Mouse (Mus musculus) adrenal gland, postnatal 10 days (tissue): Measurements from ENCODE around the gene Col10a1. TPM values are rescaled to one million over a fixed set of nuclear protein-coding genes. Genes with fewer than 3 reads are reported as not detected.
"Not testable (repeated sequence)": the region's sequence is repeated elsewhere in the genome, so short reads cannot be mapped to it uniquely, and the experiment has no call there.

Source experiments
- DNase-seq: peaks from one replicate; pipeline ENCODE4 v3.0.0; 2021; ENCODE audit warnings: mixed read lengths
- long read RNA-seq, 2 experiments: library from polyadenylated mRNA; stranded (forward); transcript quantifications; one replicate each; pipeline ENCODE4 v2.0.0; 2021
- total RNA-seq, 2 experiments: library from RNA; stranded (reverse); gene quantifications; 2 replicates each; pipeline ENCODE4 v1.2.3; 2021

The Col10a1 gene
- 1 to 10 TPM in 1 of 2 experiments, under 1 TPM in 1; 0.58 to 2.3 TPM for total RNA-seq
- long read RNA-seq, experiment 1 = 0 reads
- long read RNA-seq, experiment 2 = 0 reads

DNA sequence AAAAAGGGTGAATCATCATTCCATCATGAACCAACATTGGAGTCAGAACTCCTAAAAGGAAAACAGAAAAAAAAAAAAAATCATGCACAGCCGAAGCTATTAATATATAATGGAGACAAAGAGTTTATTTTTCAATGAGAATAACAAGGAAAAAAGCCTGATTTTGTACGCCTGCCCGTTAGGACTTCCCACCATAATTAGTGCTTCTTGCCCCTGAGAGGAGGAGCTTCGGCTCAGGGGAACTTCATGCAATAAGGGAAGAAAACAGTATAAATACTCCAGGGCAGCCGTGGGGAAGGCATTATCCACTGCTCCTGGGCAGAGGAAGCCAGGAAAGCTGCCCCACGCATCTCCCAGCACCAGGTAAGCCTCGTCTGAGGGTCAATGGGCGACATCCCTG is at the start of gene Col10a1:
TSS of gene Col10a1 (plus strand) at position 301 of the 400 bp plus-strand sequence.
- no peak for DNase-seq

DNA sequence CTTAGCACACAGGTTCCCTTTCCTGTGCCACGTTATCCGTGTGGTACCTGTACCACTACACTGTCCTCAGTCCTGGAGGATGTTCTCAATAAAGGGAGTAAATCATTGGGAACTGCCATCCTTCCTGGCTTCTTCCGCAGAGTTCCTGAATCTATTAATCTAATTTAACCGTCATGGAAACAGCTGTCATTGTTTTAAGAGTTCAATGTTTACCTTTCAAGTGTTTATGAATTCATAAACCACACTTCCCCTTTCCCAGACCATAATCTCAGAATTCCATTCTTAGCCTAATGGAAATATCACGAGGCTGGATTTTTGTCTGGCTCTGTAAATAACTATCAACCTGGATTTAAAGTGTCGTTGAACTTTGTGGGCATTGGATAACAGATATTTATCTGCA is 48.8 kb upstream of the Col10a1 start:
- no peak for DNase-seq

DNA sequence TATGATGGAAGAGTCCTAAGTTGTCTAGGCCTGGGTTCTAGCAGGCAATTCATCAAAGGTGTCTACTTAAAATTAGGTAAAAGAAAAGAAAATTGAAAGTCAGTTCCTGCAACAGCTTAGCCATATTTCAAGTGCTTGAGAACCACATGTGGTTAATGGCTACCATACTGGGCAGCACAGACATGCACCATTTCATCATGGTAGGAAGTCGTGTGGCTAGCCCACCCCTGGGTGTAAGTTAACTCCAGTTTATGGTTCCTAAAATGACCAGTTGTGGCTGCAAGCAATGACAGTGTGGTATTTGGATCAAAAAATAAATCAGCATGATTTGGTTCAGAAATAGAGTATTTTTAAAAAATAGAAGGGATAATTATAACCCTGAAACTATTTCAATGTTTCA is 47.9 kb upstream of the Col10a1 start:
- no peak for DNase-seq

DNA sequence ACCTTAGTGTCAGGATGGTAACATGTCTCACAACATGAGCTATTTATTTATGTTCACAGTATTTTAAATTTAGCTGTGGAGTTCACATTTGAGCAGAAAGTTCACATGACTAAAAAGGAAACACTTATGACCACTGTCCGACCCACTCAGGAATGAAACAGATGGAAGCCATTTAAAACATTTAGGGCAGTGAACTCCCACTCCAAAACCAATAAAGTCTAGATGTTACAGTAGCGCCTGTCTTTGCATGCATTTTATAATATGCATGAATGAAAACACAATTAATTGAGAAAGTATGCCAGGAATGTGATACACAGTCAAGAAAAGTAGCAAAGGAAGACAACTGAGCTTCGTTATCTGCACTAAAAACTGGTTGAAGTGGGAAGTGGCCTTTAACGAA is 37.6 kb upstream of the Col10a1 start:
- DNase-seq = no peak

DNA sequence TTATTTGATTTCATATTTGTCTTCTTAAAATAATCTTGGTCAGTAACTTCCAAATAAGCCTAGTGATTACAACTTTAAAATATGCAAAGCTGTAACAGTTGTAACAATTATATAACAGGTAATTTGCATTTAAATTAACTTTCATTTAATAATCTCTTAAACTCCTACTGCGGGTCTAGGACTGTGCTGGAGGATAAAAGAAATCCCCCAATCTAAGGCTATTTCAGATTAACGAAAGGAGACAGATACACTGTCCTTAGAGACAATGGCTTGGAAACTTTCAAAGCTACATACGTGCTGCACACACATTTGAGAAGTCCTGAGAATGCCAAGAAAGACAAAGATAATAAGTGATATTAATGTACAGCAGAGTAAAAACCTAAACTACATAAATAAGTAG is 31.5 kb upstream of the Col10a1 start:
- no peak for DNase-seq

DNA sequence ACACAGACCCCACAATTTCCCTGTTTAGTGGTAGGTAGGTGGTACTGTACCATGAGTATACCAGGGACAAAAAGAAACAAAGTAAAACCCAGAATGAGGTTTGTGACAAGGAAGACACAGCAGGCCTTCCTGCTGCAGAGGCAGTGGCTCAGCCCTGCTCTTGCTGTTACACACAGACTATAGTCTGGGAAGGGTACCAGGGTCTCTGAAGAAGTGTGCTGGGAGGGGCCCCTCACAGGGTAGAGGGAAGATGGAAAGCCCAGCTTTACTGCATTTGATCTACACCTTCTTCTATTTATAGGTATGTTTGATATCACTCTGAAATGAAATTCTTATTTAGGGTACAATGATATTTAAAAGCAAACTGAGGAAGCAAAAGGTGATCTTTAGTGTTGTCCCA is 26.0 kb upstream of the Col10a1 start:
- peak; percentile 37 for DNase-seq

DNA sequence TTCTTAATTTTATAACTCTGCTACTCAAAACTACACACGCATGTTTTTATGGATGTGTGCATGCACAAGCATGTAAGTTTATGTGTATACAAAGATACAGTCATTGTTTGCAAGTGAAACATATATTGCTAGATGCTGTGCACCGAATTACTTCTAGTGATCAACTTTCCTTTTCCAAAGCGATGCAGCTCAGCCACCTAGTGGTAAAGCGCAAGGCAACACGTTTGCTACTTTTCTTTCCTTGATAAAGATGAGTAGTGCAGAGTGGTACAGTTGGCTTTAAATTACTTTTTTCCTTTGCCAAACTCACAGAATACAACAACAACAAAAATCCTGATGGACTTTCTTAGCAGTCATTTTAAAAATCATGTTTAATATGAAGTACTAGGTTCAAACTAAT is 21.6 kb upstream of the Col10a1 start:
- DNase-seq = no peak

DNA sequence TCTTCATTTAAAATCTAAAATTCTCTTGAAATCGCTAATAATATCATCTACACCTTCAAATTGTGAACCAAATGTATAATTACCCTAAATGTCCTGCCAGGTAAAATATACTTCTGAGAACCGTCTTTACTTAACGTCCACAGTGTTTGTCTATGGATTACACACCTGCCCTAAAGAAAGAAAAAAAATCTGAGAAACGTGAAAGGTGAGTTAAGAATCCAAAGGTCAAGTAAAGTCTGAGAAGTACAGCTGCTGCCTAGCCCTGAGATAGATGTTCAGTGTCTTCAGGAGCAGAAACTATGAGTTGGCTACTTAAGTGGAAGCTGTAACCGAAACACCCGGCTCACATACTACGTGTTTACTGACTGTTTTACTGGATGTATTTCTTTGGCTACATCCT is 16.4 kb upstream of the Col10a1 start:
- DNase-seq = no peak

DNA sequence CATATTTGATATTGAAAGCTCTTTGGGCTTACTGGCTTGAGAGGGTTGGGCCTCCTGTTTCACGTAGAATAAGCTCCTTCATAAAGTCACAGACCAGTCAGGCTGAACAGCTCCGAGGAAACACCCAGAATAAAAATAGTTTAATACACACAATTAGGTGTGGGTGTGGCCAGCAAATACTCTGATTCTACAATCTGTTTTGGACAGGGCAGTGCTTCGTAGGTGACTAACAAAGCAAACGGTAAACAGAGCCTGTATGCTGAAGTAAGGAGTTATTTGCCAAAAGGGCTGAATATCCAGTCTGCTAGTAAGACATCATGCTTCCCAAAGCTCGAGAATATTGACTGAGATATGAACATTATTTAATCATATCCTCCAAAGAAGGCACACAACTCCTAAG is 4.1 kb upstream of the Col10a1 start:
- DNase-seq = no peak

DNA sequence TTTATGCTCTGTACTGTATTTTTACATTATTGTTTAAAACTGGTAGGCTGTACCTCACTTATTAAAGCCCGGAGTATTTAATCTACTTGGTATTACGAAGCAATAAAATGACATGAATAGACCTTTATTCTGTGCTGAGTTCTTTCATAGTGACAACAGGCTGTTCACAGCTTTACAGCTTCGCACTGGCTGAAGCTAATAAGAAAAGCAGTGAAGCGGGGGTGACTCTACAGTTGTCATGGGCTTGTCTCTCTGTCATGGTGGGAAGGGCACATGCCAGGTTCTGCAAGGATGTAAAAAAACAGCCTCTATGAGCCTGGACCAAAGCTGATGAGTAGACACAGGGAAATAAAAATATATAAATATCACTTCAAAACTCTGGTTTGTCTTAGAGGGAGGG is 7.2 kb downstream of the Col10a1 start:
- no peak for DNase-seq

DNA sequence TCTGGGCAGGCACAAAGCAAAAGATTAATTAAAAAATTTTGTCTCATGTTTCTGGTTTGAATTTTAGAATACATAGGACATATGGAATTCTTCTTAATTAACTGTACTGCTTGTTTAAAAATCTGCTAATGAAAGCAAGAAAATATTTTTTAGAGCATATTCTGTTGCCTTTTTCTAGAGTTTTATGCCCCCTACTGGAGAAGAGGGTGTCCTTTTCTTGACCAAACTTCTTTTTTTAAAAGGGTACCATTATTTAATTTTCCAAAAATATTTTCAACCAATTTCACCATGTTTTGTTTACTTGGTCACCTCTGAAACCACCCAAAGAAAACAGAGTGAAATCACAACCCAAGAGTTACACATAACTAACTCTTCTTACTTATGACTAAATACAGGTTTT is 9.5 kb downstream of the Col10a1 start:
- no peak for DNase-seq

DNA sequence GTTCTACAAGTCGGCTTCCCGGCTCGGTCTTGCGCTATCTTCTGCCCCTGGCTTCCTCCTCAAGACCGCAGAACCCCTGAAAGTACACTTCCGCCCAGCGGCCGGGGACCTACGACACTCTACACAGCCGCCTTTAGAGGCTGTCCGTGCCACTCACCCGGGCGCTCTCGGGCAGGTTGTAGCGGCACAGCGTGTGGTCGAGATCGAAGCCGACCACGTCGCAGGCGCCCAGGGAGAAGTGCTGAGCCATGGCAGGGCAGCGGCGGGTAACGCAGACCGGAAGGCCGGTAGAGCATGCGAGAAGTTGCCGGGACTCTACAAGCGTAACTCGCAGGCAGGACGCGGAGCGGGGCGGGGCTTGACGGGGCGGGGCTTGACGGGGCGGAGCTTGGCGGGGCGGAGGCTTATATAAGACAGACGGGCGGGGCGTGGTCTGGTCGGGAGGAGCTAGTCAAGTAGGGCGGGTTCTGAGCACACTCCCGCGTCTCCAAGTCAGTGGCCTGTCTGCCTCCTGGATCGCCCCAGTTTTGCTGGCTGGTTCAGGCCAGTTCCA is 28.5 kb downstream of the Col10a1 start, which contains the start of gene Nt5dc1:
TSS of gene Nt5dc1 (minus strand) at position 349 of the 553 bp plus-strand sequence.
- DNase-seq = peak; percentile 99

DNA sequence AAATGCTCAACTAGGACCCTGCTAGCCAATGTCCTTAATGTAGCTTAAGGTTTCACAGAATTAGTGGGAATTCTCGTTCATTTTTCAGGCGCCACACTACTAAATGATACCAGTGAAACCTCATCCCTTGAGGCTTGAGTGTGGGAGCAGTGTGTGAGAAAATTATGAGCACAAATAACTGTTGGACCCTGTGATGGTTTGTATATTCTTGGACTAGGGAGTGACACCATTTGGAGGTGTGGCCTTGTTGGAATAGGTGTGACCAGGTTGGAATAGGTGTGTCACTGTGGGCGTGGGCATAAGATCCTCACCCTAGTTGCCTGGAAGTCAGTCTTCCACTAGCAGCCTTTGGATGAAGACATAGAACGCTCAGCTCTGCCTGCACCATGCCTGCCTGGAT is 29.0 kb downstream of the Col10a1 start:
- not testable (repeated sequence) for DNase-seq

DNA sequence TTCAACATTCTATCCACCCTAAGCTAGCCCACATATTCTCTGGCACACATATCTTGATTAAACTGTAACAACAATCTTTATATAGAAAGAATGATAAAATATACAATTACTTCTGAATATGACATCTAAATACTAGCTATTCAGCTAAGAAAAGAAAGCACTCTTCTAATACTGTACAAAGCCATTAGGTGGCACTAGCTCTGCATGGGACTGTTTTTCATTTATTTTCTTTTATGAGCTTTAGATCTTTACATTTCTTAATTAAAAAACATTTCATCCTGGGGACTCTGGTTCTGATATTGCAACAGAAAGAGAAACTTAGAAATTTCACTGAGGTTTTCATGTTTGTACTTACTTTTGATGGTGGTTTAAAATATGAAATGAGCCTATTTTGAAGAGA is 42.0 kb downstream of the Col10a1 start:
- DNase-seq = no peak

DNA sequence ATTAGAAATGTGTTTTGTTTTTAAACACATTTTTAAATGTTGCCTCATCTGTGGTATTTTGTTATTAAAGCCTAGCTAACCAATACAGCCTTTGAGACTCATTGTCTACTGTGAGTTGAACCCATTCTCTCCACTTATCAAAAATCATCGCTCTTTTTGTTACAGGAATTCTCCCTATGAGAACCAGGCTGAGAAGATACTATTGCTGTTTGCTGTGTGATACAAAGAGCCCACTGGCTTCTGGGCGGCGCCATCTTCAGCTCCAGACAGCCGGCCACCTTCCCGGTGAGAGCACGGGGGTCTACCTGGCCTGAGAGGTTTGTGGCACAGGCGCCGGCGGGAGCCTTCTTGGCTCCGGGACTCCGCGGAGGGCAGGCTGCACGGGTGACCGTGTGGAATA is 44.4 kb downstream of the Col10a1 start:
- not testable (repeated sequence) for DNase-seq

Other genes with a start within 250 kb of the Col10a1 start
- 10 to 100 TPM; 13.1 to 13.9 TPM for gene Dse, start 182.3 kb upstream of the Col10a1 start, total RNA-seq
- 10 to 100 TPM; 49.8 to 50.8 TPM for gene Tspyl1, start 107.8 kb upstream of the Col10a1 start, total RNA-seq
- 10 to 100 TPM; 15.6 to 18.5 TPM for gene Tspyl4, start 92.5 kb upstream of the Col10a1 start, total RNA-seq
- 10 to 100 TPM; 16.3 to 21.1 TPM for gene Nt5dc1, start 28.6 kb downstream of the Col10a1 start, total RNA-seq
- gene Frk, start 93.4 kb downstream of the Col10a1 start, total RNA-seq = 10 to 100 TPM in 1 of 2 experiments, 1 to 10 TPM in 1; 6.6 to 10.5 TPM